Mouse (Mus musculus): ENCODE data around the gene Atp6v1g1. TPM values are rescaled to one million over a fixed set of nuclear protein-coding genes. Genes with fewer than 3 reads are reported as not detected.
A peak's percentile ranks its signal among the peaks of the same experiment; 100 is the strongest.

Atp6v1g1 gene
- total RNA-seq (2021): 100 to 1,000 TPM; 133 to 150 TPM

GRCm38 (mm10) chr4:63544494-63545230 lies at the start of gene Atp6v1g1:
Gene Atp6v1g1, plus strand, starts transcription at chr4:63544772.
- intact Hi-C loops (cut with DNase I): loop anchor here (2.0 to 5.0 kb wide), 2 partner anchors 14 to 47 kb away; partner anchors contain the start of genes Tmem268 and Whrn
- peak; percentile 93 to 95 for DNase-seq (ENCODE audit: low spot score in 2 of 2)

GRCm38 (mm10) chr4:63494967-63495914 lies 49.3 kb upstream of the Atp6v1g1 start:
- intact Hi-C loops (cut with DNase I): loop anchor here (5.0 kb wide), 3 partner anchors 47 to 78 kb away; partner anchors contain the start of genes Atp6v1g1 and Tmem268
- DNase-seq (ENCODE audit: low spot score in 2 of 2): peak; percentile 40 to 56

GRCm38 (mm10) chr4:63495915-63496278 lies 48.7 kb upstream of the Atp6v1g1 start, which contains the start of gene Whrn:
Gene Whrn, minus strand, starts transcription at chr4:63495991.
- intact Hi-C loops (cut with DNase I): loop anchor here (5.0 kb wide), 2 partner anchors 46 to 79 kb away; partner anchors contain the start of gene Atp6v1g1
- peak; percentile 41 to 59 for DNase-seq (ENCODE audit: low spot score in 2 of 2)

GRCm38 (mm10) chr4:63496312-63496711 lies 48.3 kb upstream of the Atp6v1g1 start:
- no peak for DNase-seq (ENCODE audit: low spot score in 2 of 2)
- intact Hi-C loops (cut with DNase I): loop anchor here (5.0 kb wide), 2 partner anchors 46 to 79 kb away; partner anchors contain the start of gene Atp6v1g1

GRCm38 (mm10) chr4:63498346-63498745 lies 46.2 kb upstream of the Atp6v1g1 start:
- DNase-seq (ENCODE audit: low spot score in 2 of 2): no peak
- intact Hi-C loops (cut with DNase I): loop anchor here (5.0 kb wide), 2 partner anchors 44 to 81 kb away; partner anchors contain the start of gene Atp6v1g1

GRCm38 (mm10) chr4:63501050-63501449 lies 43.5 kb upstream of the Atp6v1g1 start:
- no peak for DNase-seq (ENCODE audit: low spot score in 2 of 2)
- intact Hi-C loops (cut with DNase I): no loop called here

GRCm38 (mm10) chr4:63503949-63504348 lies 40.6 kb upstream of the Atp6v1g1 start:
- intact Hi-C loops (cut with DNase I): no loop called here
- DNase-seq (ENCODE audit: low spot score in 2 of 2): no peak

GRCm38 (mm10) chr4:63507478-63507877 lies 37.1 kb upstream of the Atp6v1g1 start:
- intact Hi-C loops (cut with DNase I): loop anchor here (5.0 kb wide), 1 partner anchor 335 kb away; no protein-coding TSS in a partner anchor
- DNase-seq (ENCODE audit: low spot score in 2 of 2): no peak

GRCm38 (mm10) chr4:63508232-63508631 lies 36.3 kb upstream of the Atp6v1g1 start:
- intact Hi-C loops (cut with DNase I): loop anchor here (5.0 kb wide), 1 partner anchor 334 kb away; no protein-coding TSS in a partner anchor
- DNase-seq (ENCODE audit: low spot score in 2 of 2): peak; percentile 46 to 49

GRCm38 (mm10) chr4:63512921-63513320 lies 31.7 kb upstream of the Atp6v1g1 start:
- no peak for DNase-seq (ENCODE audit: low spot score in 2 of 2)
- intact Hi-C loops (cut with DNase I): no loop called here

- intact Hi-C loops (cut with DNase I): no loop called here
Observed at GRCm38 (mm10) chr4:63514454-63514984, 30.1 kb upstream of the Atp6v1g1 start.

GRCm38 (mm10) chr4:63515021-63515420 lies 29.6 kb upstream of the Atp6v1g1 start:
- intact Hi-C loops (cut with DNase I): no loop called here
- no peak for DNase-seq (ENCODE audit: low spot score in 2 of 2)

More at GRCm38 (mm10) chr4:63514454-63514984, 30.1 kb upstream of the Atp6v1g1 start:
- no peak for DNase-seq (ENCODE audit: low spot score in 2 of 2)

- no peak for DNase-seq (ENCODE audit: low spot score in 2 of 2)
- intact Hi-C loops (cut with DNase I): no loop called here
Observed at GRCm38 (mm10) chr4:63521813-63522419, 22.7 kb upstream of the Atp6v1g1 start.

GRCm38 (mm10) chr4:63525514-63525913 lies 19.1 kb upstream of the Atp6v1g1 start:
- DNase-seq (ENCODE audit: low spot score in 2 of 2): no peak
- intact Hi-C loops (cut with DNase I): no loop called here

- peak; percentile 54 to 64 for DNase-seq (ENCODE audit: low spot score in 2 of 2)
- intact Hi-C loops (cut with DNase I): no loop called here
Observed at GRCm38 (mm10) chr4:63528946-63529345, 15.6 kb upstream of the Atp6v1g1 start.

- intact Hi-C loops (cut with DNase I): no loop called here
- no peak for DNase-seq (ENCODE audit: low spot score in 2 of 2)
Observed at GRCm38 (mm10) chr4:63530409-63530808, 14.2 kb upstream of the Atp6v1g1 start.

- intact Hi-C loops (cut with DNase I): no loop called here
- DNase-seq (ENCODE audit: low spot score in 2 of 2): no peak
Observed at GRCm38 (mm10) chr4:63537602-63538001, 7.0 kb upstream of the Atp6v1g1 start.

- intact Hi-C loops (cut with DNase I): loop anchor here (5.0 kb wide), 1 partner anchor 45 kb away; the partner anchor contains the start of gene Whrn
- DNase-seq (ENCODE audit: low spot score in 2 of 2): no peak
Observed at GRCm38 (mm10) chr4:63542209-63542608, 2.4 kb upstream of the Atp6v1g1 start.

Measured in left cerebral cortex, postnatal 36 days (tissue).